Mouse (Mus musculus) left cerebral cortex, adult 8-10 months (tissue): Measurements from ENCODE around the gene Mettl1. TPM values are rescaled to one million over a fixed set of nuclear protein-coding genes. Genes with fewer than 3 reads are reported as not detected.
A peak's percentile ranks its signal among the peaks of the same experiment; 100 is the strongest.
"Not testable (repeated sequence)": the region's sequence is repeated elsewhere in the genome, so short reads cannot be mapped to it uniquely, and the experiment has no call there.

Source experiments
- DNase-seq, 2 experiments: peaks; one replicate each; pipeline ENCODE4 v3.0.0; 2022; ENCODE audit warnings: low spot score in 2 of 2
- total RNA-seq, 4 experiments: library from RNA; stranded (reverse); gene quantifications; 2 replicates each; pipeline ENCODE4 v1.2.4; 2022

Mettl1 gene
- total RNA-seq, 4 experiments from 2014 or later = 10.4 to 11.8 (median 11.2) TPM

- no peak for DNase-seq
Measured at GRCm38 (mm10) chr10:127066519-127067018, 25.4 kb downstream of the Mettl1 start.

GRCm38 (mm10) chr10:127068360-127069038, 27.3 kb downstream of the Mettl1 start:
- no peak for DNase-seq

GRCm38 (mm10) chr10:127069281-127070189, 28.3 kb downstream of the Mettl1 start:
- no peak for DNase-seq

GRCm38 (mm10) chr10:127070190-127071121, 29.2 kb downstream of the Mettl1 start, which contains the start of gene Tspan31:
TSS of gene Tspan31 (minus strand) at chr10:127070264.
- DNase-seq = peak; percentile 84 to 95

- no peak for DNase-seq
Measured at GRCm38 (mm10) chr10:127071203-127071602, 30.0 kb downstream of the Mettl1 start.

GRCm38 (mm10) chr10:127072270-127072669, 31.1 kb downstream of the Mettl1 start:
- DNase-seq = not testable (repeated sequence)

GRCm38 (mm10) chr10:127072969-127073368, 31.8 kb downstream of the Mettl1 start:
- not testable (repeated sequence) for DNase-seq

GRCm38 (mm10) chr10:127073981-127074380, 32.8 kb downstream of the Mettl1 start:
- no peak for DNase-seq

- DNase-seq = no peak
Measured at GRCm38 (mm10) chr10:127075080-127075479, 33.9 kb downstream of the Mettl1 start, which contains the start of gene Agap2. TSS of gene Agap2 (plus strand) at chr10:127075284.

- DNase-seq = no peak
Measured at GRCm38 (mm10) chr10:127075651-127076050, 34.4 kb downstream of the Mettl1 start.

- DNase-seq = no peak
Measured at GRCm38 (mm10) chr10:127076082-127076481, 34.9 kb downstream of the Mettl1 start.

GRCm38 (mm10) chr10:127077515-127077914, 36.3 kb downstream of the Mettl1 start:
- DNase-seq = no peak

GRCm38 (mm10) chr10:127078001-127078676, 36.9 kb downstream of the Mettl1 start:
- peak in 1 of 2 experiments; percentile 86 for DNase-seq

- no peak for DNase-seq
Measured at GRCm38 (mm10) chr10:127078677-127079575, 37.7 kb downstream of the Mettl1 start.

GRCm38 (mm10) chr10:127079665-127080391, 38.6 kb downstream of the Mettl1 start:
- DNase-seq = no peak

- no peak for DNase-seq
Measured at GRCm38 (mm10) chr10:127080901-127081780, 39.9 kb downstream of the Mettl1 start.

- DNase-seq = no peak
Measured at GRCm38 (mm10) chr10:127081996-127082620, 40.9 kb downstream of the Mettl1 start.
